Mouse (Mus musculus) heart, adult 10 weeks (tissue): Measurements from ENCODE around the gene Olfr32. TPM values are rescaled to one million over a fixed set of nuclear protein-coding genes. Genes with fewer than 3 reads are reported as not detected.

ENCODE experiments used
- polyA plus RNA-seq: library from polyadenylated mRNA; stranded (reverse); fragments of 350-450 nt; fragmentation: Illumina TruSeq; extraction: RNeasy Lipid Tissue Mini Kit (QIAGEN cat#74804); gene quantifications from one replicate; pipeline ENCODE4 v1.2.3, GENCODE M21; 2014; ENCODE audit warnings: low read depth, low replicate concordance

Gene Olfr32
- polyA plus RNA-seq = not detected

GRCm38 (mm10) chr2:90142196-90142595 lies at the start of gene Olfr32:
TSS of gene Olfr32 (minus strand) at chr2:90142296.

GRCm38 (mm10) chr2:90152991-90153390 lies 10.9 kb upstream of the Olfr32 start, which contains the start of gene Olfr1270:
TSS of gene Olfr1270 (minus strand) at chr2:90153091.

GRCm38 (mm10) chr2:90121312-90121711 lies 20.8 kb downstream of the Olfr32 start, which contains the start of gene Olfr1269:
TSS of gene Olfr1269 (minus strand) at chr2:90121412.

Other genes starting within 250 kb of the Olfr32 start
- gene Olfr1258, start 215.0 kb downstream of the Olfr32 start, polyA plus RNA-seq = not detected
- gene Olfr1259, start 193.6 kb downstream of the Olfr32 start, polyA plus RNA-seq = not detected
- gene Olfr1260, start 168.0 kb downstream of the Olfr32 start, polyA plus RNA-seq = not detected
- gene Olfr1261, start 151.1 kb downstream of the Olfr32 start, polyA plus RNA-seq = not detected
- gene Olfr1262, start 142.2 kb downstream of the Olfr32 start, polyA plus RNA-seq = not detected
- gene Olfr1263, start 130.2 kb downstream of the Olfr32 start, polyA plus RNA-seq = not detected
- not detected for gene Olfr1264, start 116.7 kb downstream of the Olfr32 start, polyA plus RNA-seq
- gene Olfr1265, start 107.0 kb downstream of the Olfr32 start, polyA plus RNA-seq = not detected
- not detected for gene Olfr140, start 78.7 kb downstream of the Olfr32 start, polyA plus RNA-seq
- not detected for gene Olfr1269, start 20.9 kb downstream of the Olfr32 start, polyA plus RNA-seq
- not detected for gene Olfr1270, start 10.8 kb upstream of the Olfr32 start, polyA plus RNA-seq
- gene Olfr1506, start 82.2 kb upstream of the Olfr32 start, polyA plus RNA-seq = not detected
- gene Olfr142, start 115.3 kb upstream of the Olfr32 start, polyA plus RNA-seq = not detected
- not detected for gene Olfr1271, start 128.7 kb upstream of the Olfr32 start, polyA plus RNA-seq
- not detected for gene Olfr1272, start 150.5 kb upstream of the Olfr32 start, polyA plus RNA-seq
- gene Gm13769, start 179.9 kb upstream of the Olfr32 start, polyA plus RNA-seq = not detected